Mouse (Mus musculus): Measurements from ENCODE around the gene Myom1.

- TF ChIP-seq CTCF (IDR thresholded peaks at IDR 0.05; ENCODE audit: control insufficient read depth, insufficient read depth, insufficient replicate concordance, low read depth, low read length) (no peak), POLR2A (IDR thresholded peaks at IDR 0.05; ENCODE audit: control insufficient read depth, low read depth, low read length) (no peak)
Measured at GRCm38 (mm10) chr17:70973398-70973797, 29.0 kb upstream of the Myom1 start.
